Mouse (Mus musculus): ENCODE measurements at regions not wholly inside any gene's neighbourhood (a gene's known extent, or its start where the extent isn't known, plus 50 kb on each side); places are given as distances from the start of the nearest gene placed in this dataset.

GRCm38 (mm10) chr19:23044510-23045464 is 96.2 kb upstream of the Klf9 start:
- ChIA-PET POLR2A (interaction anchor here in 3 of 4 experiments (0.5 to 4.6 kb wide), 14 partner anchors 10 to 450 kb away, joined by 3 to 36 read pairs (median 4); no protein-coding TSS in a partner anchor), CTCF (no interaction called here)

- POLR2A ChIA-PET: interaction anchor here in 2 of 4 experiments (0.6 to 3.4 kb wide), 15 partner anchors 9 to 231 kb away, joined by 3 to 17 read pairs (median 4); no protein-coding TSS in a partner anchor
- CTCF ChIA-PET: interaction anchor here in 1 of 4 experiments (0.9 kb wide), 1 partner anchor 36 kb away, joined by 3 read pairs; no protein-coding TSS in a partner anchor
Observed at GRCm38 (mm10) chr19:23051456-23051855, 89.6 kb upstream of the Klf9 start.

GRCm38 (mm10) chr19:23054440-23054839 is 86.6 kb upstream of the Klf9 start:
- ChIA-PET POLR2A (interaction anchor here in 1 of 4 experiments (1.1 to 5.8 kb wide), 2 partner anchors 27 to 80 kb away, joined by 3 to 55 read pairs; no protein-coding TSS in a partner anchor), CTCF (interaction anchor here in 1 of 4 experiments (0.5 kb wide), 1 partner anchor 320 kb away, joined by 4 read pairs; no protein-coding TSS in a partner anchor)

GRCm38 (mm10) chr19:23055916-23056805 is 84.9 kb upstream of the Klf9 start:
- ChIA-PET CTCF (interaction anchor here in 1 of 4 experiments (0.7 kb wide), 2 partner anchors 39 to 1830 kb away, joined by 3 to 9 read pairs; no protein-coding TSS in a partner anchor), POLR2A (interaction anchor here in 3 of 4 experiments (0.6 to 5.8 kb wide), 41 partner anchors 8 to 1990 kb away, joined by 3 to 86 read pairs (median 5); partner anchors contain the start of gene Klf9 (in 1 of the 3))

- ChIA-PET CTCF (interaction anchor here in 3 of 4 experiments (0.6 to 0.7 kb wide), 4 partner anchors 20 to 173 kb away, joined by 4 to 9 read pairs (median 4); no protein-coding TSS in a partner anchor), POLR2A (interaction anchor here (0.5 to 5.8 kb wide), 55 partner anchors 9 to 1991 kb away, joined by 3 to 86 read pairs (median 5); partner anchors contain the start of genes Klf9 (in 3 of the 4) and Cemip2 (in 1 of the 4))
Observed at GRCm38 (mm10) chr19:23056851-23057707, 83.9 kb upstream of the Klf9 start.

GRCm38 (mm10) chr19:23057739-23058501 is 83.1 kb upstream of the Klf9 start:
- ChIA-PET CTCF (interaction anchor here in 2 of 4 experiments (0.6 to 0.8 kb wide), 3 partner anchors 16 to 78 kb away, joined by 4 read pairs; no protein-coding TSS in a partner anchor), POLR2A (interaction anchor here (0.6 to 5.8 kb wide), 58 partner anchors 10 to 1401 kb away, joined by 3 to 86 read pairs (median 5); partner anchors contain the start of genes Klf9 (in 3 of the 4) and Cemip2 (in 1 of the 4))

GRCm38 (mm10) chr19:23058502-23058900 is 82.5 kb upstream of the Klf9 start:
- POLR2A ChIA-PET: interaction anchor here (0.6 to 5.8 kb wide), 37 partner anchors 10 to 824 kb away, joined by 3 to 86 read pairs (median 7); partner anchors contain the start of gene Klf9 (in 2 of the 4)
- CTCF ChIA-PET: interaction anchor here in 1 of 4 experiments (0.6 to 0.8 kb wide), 2 partner anchors 16 to 89 kb away, joined by 3 to 4 read pairs; no protein-coding TSS in a partner anchor

GRCm38 (mm10) chr19:23061081-23061640 is 79.9 kb upstream of the Klf9 start:
- ChIA-PET POLR2A (interaction anchor here in 3 of 4 experiments (0.5 to 2.5 kb wide), 18 partner anchors 9 to 1243 kb away, joined by 3 to 21 read pairs (median 5); no protein-coding TSS in a partner anchor), CTCF (interaction anchor here in 1 of 4 experiments (0.7 kb wide), 2 partner anchors 34 to 1457 kb away, joined by 3 to 4 read pairs; no protein-coding TSS in a partner anchor)

- ChIA-PET CTCF (interaction anchor here in 1 of 4 experiments (0.5 kb wide), 1 partner anchor 16 kb away, joined by 3 read pairs; no protein-coding TSS in a partner anchor), POLR2A (interaction anchor here (1.0 to 2.5 kb wide), 16 partner anchors 8 to 90 kb away, joined by 3 to 21 read pairs (median 6); no protein-coding TSS in a partner anchor)
Observed at GRCm38 (mm10) chr19:23061906-23062305, 79.1 kb upstream of the Klf9 start.

- CTCF ChIA-PET: interaction anchor here in 1 of 4 experiments (0.5 kb wide), 1 partner anchor 16 kb away, joined by 3 read pairs; no protein-coding TSS in a partner anchor
- POLR2A ChIA-PET: interaction anchor here (0.5 to 13.6 kb wide), 16 partner anchors 9 to 89 kb away, joined by 3 to 341 read pairs (median 5); no protein-coding TSS in a partner anchor
Observed at GRCm38 (mm10) chr19:23062851-23063250, 78.2 kb upstream of the Klf9 start.

- ChIA-PET CTCF (interaction anchor here in 1 of 4 experiments (1.0 kb wide), 2 partner anchors 10 to 50 kb away, joined by 3 to 5 read pairs; no protein-coding TSS in a partner anchor), POLR2A (interaction anchor here in 3 of 4 experiments (0.5 to 13.6 kb wide), 9 partner anchors 9 to 96 kb away, joined by 3 to 341 read pairs (median 4); no protein-coding TSS in a partner anchor)
Observed at GRCm38 (mm10) chr19:23065548-23065947, 75.5 kb upstream of the Klf9 start.

GRCm38 (mm10) chr19:23066726-23067125 is 74.3 kb upstream of the Klf9 start:
- ChIA-PET POLR2A (interaction anchor here in 2 of 4 experiments (0.9 to 13.6 kb wide), 4 partner anchors 8 to 25 kb away, joined by 3 to 341 read pairs (median 19); no protein-coding TSS in a partner anchor), CTCF (no interaction called here)

GRCm38 (mm10) chr19:23068600-23068999 is 72.4 kb upstream of the Klf9 start:
- ChIA-PET CTCF (no interaction called here), POLR2A (interaction anchor here in 2 of 4 experiments (1.0 to 13.6 kb wide), 11 partner anchors 11 to 96 kb away, joined by 3 to 341 read pairs (median 10); partner anchors contain the start of gene Klf9 (in 1 of the 2))

- ChIA-PET CTCF (interaction anchor here in 1 of 4 experiments (0.5 kb wide), 1 partner anchor 78 kb away, joined by 5 read pairs; no protein-coding TSS in a partner anchor), POLR2A (interaction anchor here (0.6 to 13.6 kb wide), 17 partner anchors 8 to 95 kb away, joined by 3 to 341 read pairs (median 8); partner anchors contain the start of gene Klf9 (in 1 of the 4))
Observed at GRCm38 (mm10) chr19:23069656-23070055, 71.4 kb upstream of the Klf9 start.

GRCm38 (mm10) chr19:23071000-23071399 is 70.0 kb upstream of the Klf9 start:
- POLR2A ChIA-PET: interaction anchor here (0.6 to 13.6 kb wide), 28 partner anchors 8 to 1201 kb away, joined by 3 to 341 read pairs (median 5); partner anchors contain the start of gene Klf9 (in 2 of the 4)
- CTCF ChIA-PET: interaction anchor here in 2 of 4 experiments (0.6 to 0.7 kb wide), 2 partner anchors 49 to 154 kb away, joined by 3 to 5 read pairs; no protein-coding TSS in a partner anchor

All from embryonic stem cell, embryonic (primary cell).